Mouse (Mus musculus): Measurements from ENCODE around the gene Manbal. TPM values are rescaled to one million over a fixed set of nuclear protein-coding genes. Genes with fewer than 3 reads are reported as not detected.

Manbal gene
- 42.9 and 48.3 TPM in 2 replicates for polyA plus RNA-seq (2015; fragmentation: Nextera tagmentation; extraction: Ambion mirVana)

DNA sequence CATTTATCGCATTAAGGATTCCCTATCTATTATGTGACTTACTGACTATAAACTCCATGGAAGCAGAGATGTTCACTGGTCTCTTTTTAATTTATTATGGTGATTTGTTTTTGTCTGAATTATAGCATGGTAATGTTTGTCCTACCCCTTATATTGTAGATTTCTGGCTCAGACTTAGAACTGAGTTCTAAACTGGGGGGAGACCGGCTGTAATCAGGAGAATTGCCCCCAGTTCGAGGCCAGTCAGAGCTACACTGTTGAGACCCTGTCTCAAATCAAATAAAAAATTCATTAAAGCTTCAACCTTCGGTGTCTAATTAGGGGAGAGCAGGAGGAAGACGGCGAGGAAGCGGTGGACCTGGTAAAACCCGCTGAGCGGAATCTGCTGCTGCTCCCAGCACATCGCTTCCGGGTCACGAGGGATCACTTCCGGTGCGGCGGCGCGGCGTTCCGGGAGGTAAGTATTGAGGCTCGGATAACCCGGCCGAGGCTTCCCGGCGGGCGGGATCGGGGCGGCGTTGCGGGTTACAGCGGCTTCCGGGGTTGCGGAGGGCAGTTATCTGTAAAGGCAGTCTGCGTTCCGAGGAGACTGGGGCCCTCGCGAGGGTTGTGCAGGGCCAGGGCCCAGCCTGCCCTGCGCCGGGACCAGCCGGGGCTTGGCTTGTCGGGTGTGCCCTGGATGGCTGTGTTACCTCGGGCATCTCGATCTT, at the start of gene Manbal:
Manbal (plus strand) TSS at position 411 of the 710 bp plus-strand sequence.

DNA sequence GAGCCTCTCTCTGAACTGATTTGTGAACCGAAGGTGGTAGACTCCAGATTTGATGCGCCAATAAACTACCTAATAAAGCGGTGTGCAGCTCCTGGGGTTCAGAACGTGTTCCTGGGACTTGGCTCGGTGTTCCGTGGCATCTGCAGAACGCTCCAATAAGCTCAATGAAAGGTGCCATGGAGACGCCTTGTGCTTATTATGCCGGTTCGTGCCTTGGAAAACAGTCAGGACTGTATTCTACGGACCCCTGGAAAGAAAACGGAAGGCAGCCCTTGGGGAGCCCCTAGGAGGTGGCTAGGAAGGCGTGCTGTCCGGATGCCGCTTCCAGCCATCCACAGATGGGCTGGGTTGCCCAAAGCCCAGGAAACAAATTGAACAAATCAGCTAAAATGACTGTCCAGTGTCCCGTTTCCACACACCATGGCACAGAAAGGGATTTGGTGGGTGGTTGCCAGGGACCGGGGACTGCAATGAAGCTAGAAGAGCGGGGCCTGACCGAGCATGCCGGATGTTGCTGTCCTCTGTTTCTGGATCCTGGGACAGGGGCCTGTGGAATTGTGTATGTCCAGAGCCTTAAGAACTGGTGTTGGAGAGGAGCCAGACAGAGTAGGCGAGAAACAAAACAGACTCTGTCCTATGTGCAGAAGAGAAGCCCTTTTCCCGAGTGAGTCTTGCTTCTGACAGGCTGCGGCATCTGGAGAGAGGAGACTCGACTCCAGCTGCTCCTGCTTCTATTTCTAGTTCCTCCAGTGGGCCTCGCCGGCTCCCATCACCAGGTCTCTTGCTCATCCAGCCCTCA, 19.8 kb upstream of the Manbal start, which contains the start of gene Ghrh:
Ghrh (minus strand) TSS at position 146 of the 799 bp plus-strand sequence.

DNA sequence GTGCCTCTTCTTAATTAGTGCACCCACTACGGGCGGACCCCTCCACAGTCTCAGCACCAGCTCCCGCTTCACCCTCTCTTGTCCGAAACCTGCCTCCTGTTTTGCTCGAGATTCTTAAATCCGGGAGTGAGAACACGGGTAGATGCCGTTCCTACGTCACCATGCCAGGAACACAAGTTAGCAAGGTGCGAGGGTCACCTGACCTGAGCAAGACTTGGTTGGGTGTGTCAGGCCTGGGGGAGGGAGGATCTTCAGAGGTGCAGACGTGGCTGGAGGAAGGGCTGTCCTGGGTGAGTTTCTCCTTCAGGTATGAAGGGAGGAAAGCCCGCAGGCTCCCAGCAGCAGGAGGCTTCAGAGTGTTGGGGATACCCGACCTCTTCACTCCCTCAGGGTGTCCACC, 50.8 kb downstream of the Manbal start, which contains the start of gene Src:
Src (plus strand) TSS at position 239 of the 400 bp plus-strand sequence.

Other genes with a start within 250 kb of the Manbal start
- gene Samhd1, start 232.3 kb upstream of the Manbal start, polyA plus RNA-seq (2015; fragmentation: Nextera tagmentation; extraction: Ambion mirVana): 15.1 and 19.4 TPM in 2 replicates
- 5.4 and 6.5 TPM in 2 replicates for gene Rbl1, start 163.1 kb upstream of the Manbal start, polyA plus RNA-seq (2015; fragmentation: Nextera tagmentation; extraction: Ambion mirVana)
- gene Rpn2, start 88.6 kb upstream of the Manbal start, polyA plus RNA-seq (2015; fragmentation: Nextera tagmentation; extraction: Ambion mirVana): 90.1 and 108 TPM in 2 replicates
- 0.13 and 0.22 TPM in 2 replicates for gene Mroh8, start 88.0 kb upstream of the Manbal start, polyA plus RNA-seq (2015; fragmentation: Nextera tagmentation; extraction: Ambion mirVana)
- not detected in 2 replicates for gene Ghrh, start 20.1 kb upstream of the Manbal start, polyA plus RNA-seq (2015; fragmentation: Nextera tagmentation; extraction: Ambion mirVana)
- 3.2 and 3.5 TPM in 2 replicates for gene Src, start 50.9 kb downstream of the Manbal start, polyA plus RNA-seq (2015; fragmentation: Nextera tagmentation; extraction: Ambion mirVana)
- gene Nnat, start 192.5 kb downstream of the Manbal start, polyA plus RNA-seq (2015; fragmentation: Nextera tagmentation; extraction: Ambion mirVana): 22.1 and 25.4 TPM in 2 replicates
- 26.7 and 32.1 TPM in 2 replicates for gene Blcap, start 203.7 kb downstream of the Manbal start, polyA plus RNA-seq (2015; fragmentation: Nextera tagmentation; extraction: Ambion mirVana)